Mouse (Mus musculus): ENCODE results near the gene Snx3. TPM values are rescaled to one million over a fixed set of nuclear protein-coding genes. Genes with fewer than 3 reads are reported as not detected.

The Snx3 gene
- polyA plus RNA-seq (2012), result 173 and 185 TPM in 2 replicates

GRCm38 (mm10) chr10:42501775-42502348, at the start of gene Snx3:
Snx3 (plus strand) TSS chr10:42502030.

GRCm38 (mm10) chr10:42478341-42478720, 23.5 kb upstream of the Snx3 start, which contains the start of gene Afg1l:
Afg1l (minus strand) TSS chr10:42478565.

GRCm38 (mm10) chr10:42583157-42583872, 81.5 kb downstream of the Snx3 start, which contains the start of the genes Nr2e1 and Ostm1:
Nr2e1 (minus strand) TSS chr10:42583632.
Ostm1 (plus strand) TSS chr10:42583822.

Other genes starting within 250 kb of the Snx3 start
- gene Foxo3, start 225.3 kb upstream of the Snx3 start, polyA plus RNA-seq (2012), result 52.7 and 71.3 TPM in 2 replicates
- gene Afg1l, start 23.5 kb upstream of the Snx3 start, polyA plus RNA-seq (2012), result 3.0 and 3.5 TPM in 2 replicates
- gene Nr2e1, start 81.6 kb downstream of the Snx3 start, polyA plus RNA-seq (2012), result 0.12 TPM in 1 of 2 replicates, not detected in the other
- 5.1 and 5.7 TPM in 2 replicates for gene Ostm1, start 81.8 kb downstream of the Snx3 start, polyA plus RNA-seq (2012)

All from megakaryocyte-erythroid progenitor cell, adult 5 weeks (primary cell).